Mouse (Mus musculus): ENCODE results near the gene Gm20388. TPM values are rescaled to one million over a fixed set of nuclear protein-coding genes. Genes with fewer than 3 reads are reported as not detected.

Gm20388 gene
- polyA plus RNA-seq, 1 experiment from 2014 or later, result 4.4 TPM

DNA sequence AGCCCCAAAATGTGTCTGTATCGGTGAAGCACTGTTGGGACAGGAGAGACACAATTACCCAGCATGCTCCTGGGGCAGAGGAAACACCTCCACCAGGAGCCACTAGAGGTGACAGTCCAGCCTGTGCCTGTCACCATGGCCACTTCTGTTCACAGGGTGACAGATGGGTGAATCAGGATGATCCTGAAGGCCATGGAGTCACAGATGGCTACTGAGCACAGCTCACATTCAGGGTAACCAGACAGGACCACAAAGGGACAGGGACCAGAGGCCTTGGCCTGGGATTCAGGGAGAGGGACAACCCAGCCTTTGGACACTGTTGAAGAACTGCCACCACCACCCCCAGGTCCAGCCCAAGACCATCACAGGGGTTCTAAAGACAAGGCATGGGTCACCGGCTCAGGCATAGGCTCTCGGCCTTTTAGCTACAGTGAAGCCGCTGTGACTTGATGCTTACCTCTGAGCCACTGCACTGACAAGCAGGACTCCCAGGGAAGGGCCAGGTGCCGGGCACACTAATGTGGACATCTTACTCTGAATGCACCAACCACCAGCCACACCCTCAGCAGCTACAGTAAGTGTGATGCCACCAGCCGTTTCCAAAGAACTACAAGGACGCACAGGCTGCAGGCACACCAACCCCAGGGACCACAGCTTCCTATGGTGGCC is 1649.9 kb downstream of the Gm20388 start:
- 96% methylated on average over 7 of the region's 7 CpGs for WGBS

DNA sequence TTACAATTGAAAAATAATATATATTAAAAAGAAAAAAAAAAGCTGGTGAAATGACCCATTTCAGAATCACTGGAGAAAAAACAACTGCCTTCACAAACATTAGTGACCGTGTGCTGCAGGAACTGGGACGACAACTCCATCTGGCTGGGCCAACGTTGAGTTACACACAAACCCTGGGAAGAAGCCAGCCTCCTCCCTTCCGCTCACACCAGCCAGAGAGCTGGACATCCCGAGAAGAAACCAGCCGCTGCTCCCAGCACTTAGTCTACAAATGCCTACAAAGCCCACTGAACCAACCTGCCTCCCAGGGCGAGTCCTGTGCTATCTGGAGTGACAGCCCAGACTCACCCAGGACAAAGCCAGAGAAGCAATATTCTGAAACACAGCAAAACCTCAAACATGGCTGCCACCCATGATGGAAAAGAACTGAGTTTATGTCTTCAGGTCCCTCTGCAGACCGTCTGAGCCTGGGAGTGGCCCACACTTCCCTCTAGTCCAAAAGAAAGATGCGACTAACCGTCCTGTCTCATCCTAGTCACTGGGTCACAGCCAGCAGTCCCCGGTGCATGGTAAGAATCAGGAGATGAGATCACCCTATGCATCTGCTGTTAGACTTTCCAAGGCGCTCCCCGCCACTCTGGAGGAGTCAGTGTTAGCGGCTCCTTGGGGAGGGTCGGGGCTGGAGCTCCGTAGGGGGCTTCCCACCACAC is 1651.2 kb downstream of the Gm20388 start:
- ATAC-seq, result no peak
- 90% methylated on average over 16 of the region's 16 CpGs for WGBS
- no peaks in the 10 kb centered on the region for H3K9me3 ChIP-seq
- no peak overlapping the region for H3K4me3 ChIP-seq (replicated peaks)
- H3K27me3 ChIP-seq, result no peaks in the 10 kb centered on the region
- no peak overlapping the region for H3K4me2 ChIP-seq (replicated peaks)
- H3K36me3 ChIP-seq, result peaks cover 46% of the 10 kb centered on the region
- H3K9ac ChIP-seq (replicated peaks), result no peak overlapping the region
- H3K4me1 ChIP-seq (replicated peaks), result 0 out of 2 replicates have a peak, but pooled peaks cover 4% of the 10 kb centered on the region
- no peak overlapping the region for H3K27ac ChIP-seq

More for the DNA sequence above, 1649.9 kb downstream of the Gm20388 start:
- Histone ChIP-seq H3K4me2 (replicated peaks) (no peak overlapping the region), H3K27me3 (no peaks in the 10 kb centered on the region), H3K9ac (replicated peaks) (no peak overlapping the region), H3K4me1 (replicated peaks) (0 out of 2 replicates have a peak, but pooled peaks cover 4% of the 10 kb centered on the region), H3K4me3 (replicated peaks) (no peak overlapping the region), H3K9me3 (no peaks in the 10 kb centered on the region), H3K36me3 (peaks cover 53% of the 10 kb centered on the region), H3K27ac (no peak overlapping the region)
- no peak for ATAC-seq

DNA sequence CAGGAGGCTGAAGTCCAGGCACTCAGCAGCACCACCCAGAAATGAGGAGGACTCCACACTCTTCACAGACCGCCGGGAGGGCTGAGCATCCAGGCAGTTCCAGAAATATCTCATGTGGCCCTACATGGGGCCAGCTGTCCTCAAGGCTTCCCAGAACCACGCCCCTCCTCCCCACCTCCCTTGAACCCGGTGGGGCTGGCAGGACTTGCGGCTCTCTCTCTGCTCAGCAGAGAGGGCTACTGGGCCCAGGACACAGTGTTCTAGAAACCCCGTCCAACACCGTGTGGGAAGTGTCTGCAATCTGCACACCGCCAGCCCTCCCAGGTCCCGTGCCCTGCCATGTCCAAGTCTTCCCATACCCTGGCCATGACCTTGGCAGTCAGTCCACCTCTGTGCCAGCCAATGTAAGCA is 1652.3 kb downstream of the Gm20388 start:
- Histone ChIP-seq H3K4me2 (replicated peaks) (no peak overlapping the region), H3K27me3 (no peaks in the 10 kb centered on the region), H3K36me3 (peaks cover 39% of the 10 kb centered on the region), H3K4me1 (replicated peaks) (0 out of 2 replicates have a peak, but pooled peaks cover 4% of the 10 kb centered on the region), H3K9ac (replicated peaks) (0 out of 2 replicates have a peak overlapping the region, but pooled peaks have one; percentile 23), H3K4me3 (replicated peaks) (no peak overlapping the region), H3K27ac (no peak overlapping the region), H3K9me3 (no peaks in the 10 kb centered on the region)
- no peak for ATAC-seq
- WGBS, result 78% methylated on average over 9 of the region's 9 CpGs

DNA sequence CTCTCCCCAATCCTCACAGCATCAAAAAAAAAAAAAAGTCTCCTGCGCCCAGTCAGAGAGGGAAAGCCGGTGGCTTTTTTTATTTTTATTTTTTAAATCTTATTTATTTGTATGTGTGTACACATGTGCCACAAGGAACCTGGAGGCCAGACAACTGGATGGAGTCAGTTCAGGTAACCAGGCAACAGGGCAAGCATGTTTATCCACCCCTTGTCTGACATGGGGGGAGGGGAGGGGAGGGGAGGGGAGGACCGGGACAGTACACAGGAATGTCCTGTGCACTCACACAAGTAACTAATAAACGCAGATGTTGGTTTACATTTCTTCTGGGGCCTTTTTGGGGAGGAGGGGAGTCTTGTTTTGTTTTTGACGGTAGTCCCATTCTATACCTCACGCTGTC is 1653.1 kb downstream of the Gm20388 start:
- WGBS, result 64% methylated on average over 6 of the region's 6 CpGs
- H3K9me3 ChIP-seq, result no peaks in the 10 kb centered on the region
- 0 out of 2 replicates have a peak, but pooled peaks cover 9% of the 10 kb centered on the region for H3K4me1 ChIP-seq (replicated peaks)
- H3K9ac ChIP-seq (replicated peaks), result no peak overlapping the region
- no peak overlapping the region for H3K27ac ChIP-seq
- H3K4me2 ChIP-seq (replicated peaks), result no peak overlapping the region
- no peak for ATAC-seq
- H3K4me3 ChIP-seq (replicated peaks), result no peak overlapping the region
- H3K36me3 ChIP-seq, result peaks cover 32% of the 10 kb centered on the region
- no peaks in the 10 kb centered on the region for H3K27me3 ChIP-seq

DNA sequence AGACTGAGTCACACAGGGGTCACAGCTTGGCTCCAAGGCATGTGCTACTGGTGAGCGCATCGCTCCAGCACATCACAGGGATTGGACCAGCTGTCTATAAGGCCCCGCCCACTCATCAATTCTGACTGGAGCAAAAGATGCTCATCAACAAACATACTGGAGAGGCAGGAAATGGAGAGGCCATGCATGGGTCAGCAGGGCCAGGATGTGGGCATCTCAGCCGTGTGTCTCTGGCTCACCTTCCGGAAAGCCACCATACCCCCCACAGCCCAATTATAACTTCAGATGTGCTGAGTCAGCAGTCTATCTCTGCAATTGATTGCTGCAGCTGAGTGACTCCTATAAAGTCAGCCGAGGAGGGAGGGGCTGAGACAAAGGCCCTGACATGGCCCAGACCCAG is 1657.7 kb downstream of the Gm20388 start:
- no peak for ATAC-seq
- H3K9ac ChIP-seq (replicated peaks), result no peak overlapping the region

DNA sequence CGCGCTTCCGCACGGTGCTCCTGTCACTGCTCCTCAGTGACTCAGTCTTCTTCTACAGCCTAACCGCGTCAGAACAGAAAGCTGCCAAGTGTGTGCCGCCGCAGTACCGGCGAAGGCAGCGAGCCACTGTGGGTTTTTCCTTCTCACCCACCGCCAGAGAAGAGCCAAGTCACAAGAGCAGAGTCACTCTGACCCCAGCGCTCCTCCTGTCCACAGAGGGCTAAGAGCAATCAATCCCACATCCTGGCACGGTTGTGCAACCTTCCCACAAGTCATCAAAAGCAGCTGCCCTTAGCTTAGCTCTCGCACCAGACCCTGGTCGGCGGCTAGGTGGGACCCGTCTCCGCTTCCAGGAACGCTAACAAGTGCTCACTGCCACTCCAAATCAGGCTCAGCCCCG is 1659.7 kb downstream of the Gm20388 start:
- H3K9ac ChIP-seq (replicated peaks), result no peak overlapping the region
- no peak overlapping the region for H3K27ac ChIP-seq
- ATAC-seq, result no peak
- H3K4me2 ChIP-seq (replicated peaks), result no peak overlapping the region
- peaks cover 12% of the 10 kb centered on the region; the same call in 1 of the 2 replicates for H3K36me3 ChIP-seq
- no peaks in the 10 kb centered on the region for H3K9me3 ChIP-seq
- H3K4me1 ChIP-seq (replicated peaks), result peaks cover 19% of the 10 kb centered on the region
- no peaks in the 10 kb centered on the region for H3K27me3 ChIP-seq
- no peak overlapping the region for H3K4me3 ChIP-seq (replicated peaks)
- 89% methylated on average over 21 of the region's 21 CpGs for WGBS

More for the DNA sequence above, 1657.7 kb downstream of the Gm20388 start:
- peaks cover 19% of the 10 kb centered on the region; the same call in 1 of the 2 replicates for H3K36me3 ChIP-seq
- 83% methylated on average over 6 of the region's 6 CpGs for WGBS
- H3K4me2 ChIP-seq (replicated peaks), result no peak overlapping the region
- H3K9me3 ChIP-seq, result no peaks in the 10 kb centered on the region
- peaks cover 13% of the 10 kb centered on the region; the same call in 1 of the 2 replicates for H3K4me1 ChIP-seq (replicated peaks)
- no peaks in the 10 kb centered on the region for H3K27me3 ChIP-seq
- no peak overlapping the region for H3K4me3 ChIP-seq (replicated peaks)
- H3K27ac ChIP-seq, result no peak overlapping the region

DNA sequence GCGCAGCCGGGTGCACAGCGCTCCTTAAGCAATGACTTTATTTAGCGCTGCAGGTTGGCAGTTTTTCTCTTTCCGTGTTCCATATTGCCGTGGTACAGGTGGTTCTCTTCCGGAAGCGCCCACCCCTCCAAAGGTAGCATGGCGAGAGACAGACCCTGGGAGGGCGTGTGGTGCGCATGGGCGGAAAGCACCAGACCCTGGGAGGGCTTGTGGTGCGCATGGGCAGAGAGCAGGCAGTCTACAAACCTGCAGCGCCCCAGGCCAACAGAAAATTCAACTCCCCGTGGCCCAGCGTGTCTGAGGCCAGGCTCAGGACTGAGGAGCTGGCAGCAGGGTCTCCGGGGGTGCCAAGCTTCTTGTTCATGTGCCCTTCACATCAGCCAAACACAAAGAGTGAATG is 1660.2 kb downstream of the Gm20388 start:
- Histone ChIP-seq H3K9ac (replicated peaks) (no peak overlapping the region), H3K36me3 (0 out of 2 replicates have a peak, but pooled peaks cover 8% of the 10 kb centered on the region), H3K4me2 (replicated peaks) (no peak overlapping the region), H3K27ac (no peak overlapping the region), H3K4me1 (replicated peaks) (peaks cover 22% of the 10 kb centered on the region), H3K4me3 (replicated peaks) (no peak overlapping the region), H3K27me3 (no peaks in the 10 kb centered on the region), H3K9me3 (no peaks in the 10 kb centered on the region)
- no peak for ATAC-seq
- 84% methylated on average over 17 of the region's 17 CpGs for WGBS

DNA sequence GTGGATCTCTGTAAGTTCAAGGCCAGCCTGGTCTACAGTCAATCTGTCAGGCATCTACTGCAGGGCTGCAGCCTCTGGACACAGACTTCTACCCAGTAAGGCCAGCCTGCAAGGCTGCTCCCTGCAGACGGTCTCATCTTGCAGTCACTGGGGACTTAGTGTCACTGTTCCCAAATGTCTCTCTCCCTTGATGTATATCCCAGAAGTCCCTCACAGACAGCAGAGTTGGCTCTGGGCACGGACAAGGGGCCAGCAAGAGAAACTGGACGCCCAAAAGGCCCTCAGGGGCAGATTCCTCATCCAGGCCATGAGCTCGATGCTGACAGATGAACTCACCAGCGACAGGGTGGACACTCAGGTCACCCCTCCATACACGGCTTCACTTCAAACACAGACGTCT is 1661.5 kb downstream of the Gm20388 start:
- no peak overlapping the region for H3K9ac ChIP-seq (replicated peaks)
- no peak for ATAC-seq
- H3K9me3 ChIP-seq, result no peaks in the 10 kb centered on the region
- H3K27ac ChIP-seq, result no peak overlapping the region
- H3K4me2 ChIP-seq (replicated peaks), result no peak overlapping the region
- 84% methylated on average over 7 of the region's 7 CpGs for WGBS
- H3K27me3 ChIP-seq, result no peaks in the 10 kb centered on the region
- peaks cover 36% of the 10 kb centered on the region for H3K4me1 ChIP-seq (replicated peaks)
- no peak overlapping the region for H3K4me3 ChIP-seq (replicated peaks)
- H3K36me3 ChIP-seq, result 0 out of 2 replicates have a peak, but pooled peaks cover 8% of the 10 kb centered on the region

DNA sequence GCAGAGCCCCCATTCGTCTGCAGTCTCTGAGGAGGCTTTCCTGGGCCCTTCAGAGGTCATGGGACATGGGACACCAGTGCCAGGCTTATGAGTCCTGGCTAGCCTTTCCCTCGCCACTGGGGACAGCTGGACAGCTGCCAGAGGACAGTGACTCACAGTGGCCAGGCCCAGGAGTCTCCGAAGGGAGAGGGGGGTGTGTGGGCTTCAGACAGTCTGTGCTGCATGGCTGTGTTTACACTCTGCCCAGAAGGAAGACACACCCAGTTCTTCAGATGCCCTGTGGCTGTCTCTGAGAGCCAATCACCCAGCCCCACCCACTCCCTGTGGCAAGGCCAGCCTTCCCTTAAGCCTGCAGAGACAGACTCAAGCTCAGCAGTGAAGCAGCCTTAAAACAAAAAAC is 1662.6 kb downstream of the Gm20388 start:
- Histone ChIP-seq H3K27me3 (no peaks in the 10 kb centered on the region), H3K36me3 (0 out of 2 replicates have a peak, but pooled peaks cover 8% of the 10 kb centered on the region), H3K9me3 (no peaks in the 10 kb centered on the region), H3K27ac (no peak overlapping the region), H3K4me1 (replicated peaks) (peaks cover 45% of the 10 kb centered on the region), H3K9ac (replicated peaks) (no peak overlapping the region), H3K4me2 (replicated peaks) (no peak overlapping the region), H3K4me3 (replicated peaks) (no peak overlapping the region)
- WGBS, result 71% methylated on average over 3 of the region's 3 CpGs
- peak; percentile 43; the same call in 1 of the 2 replicates for ATAC-seq

DNA sequence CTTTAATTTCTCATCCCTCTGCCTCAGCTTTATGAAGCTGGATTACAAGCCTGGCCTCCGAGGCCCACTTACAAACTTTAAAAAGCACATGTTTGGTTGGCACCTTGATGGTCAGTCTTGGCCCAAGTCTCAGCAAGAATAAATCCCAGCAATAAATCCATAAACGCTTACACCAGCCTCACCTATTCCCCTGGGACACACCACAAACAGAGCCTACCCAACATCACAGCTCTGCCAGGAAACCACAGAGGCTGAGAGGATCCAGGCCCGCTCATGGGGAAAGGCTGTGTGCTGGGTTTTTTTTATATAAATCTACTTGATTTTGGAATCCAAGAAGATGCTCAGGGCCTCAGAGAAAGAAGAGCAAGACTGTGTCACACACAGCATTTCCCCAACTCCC is 1665.0 kb downstream of the Gm20388 start:
- H3K36me3 ChIP-seq, result 0 out of 2 replicates have a peak, but pooled peaks cover 4% of the 10 kb centered on the region

DNA sequence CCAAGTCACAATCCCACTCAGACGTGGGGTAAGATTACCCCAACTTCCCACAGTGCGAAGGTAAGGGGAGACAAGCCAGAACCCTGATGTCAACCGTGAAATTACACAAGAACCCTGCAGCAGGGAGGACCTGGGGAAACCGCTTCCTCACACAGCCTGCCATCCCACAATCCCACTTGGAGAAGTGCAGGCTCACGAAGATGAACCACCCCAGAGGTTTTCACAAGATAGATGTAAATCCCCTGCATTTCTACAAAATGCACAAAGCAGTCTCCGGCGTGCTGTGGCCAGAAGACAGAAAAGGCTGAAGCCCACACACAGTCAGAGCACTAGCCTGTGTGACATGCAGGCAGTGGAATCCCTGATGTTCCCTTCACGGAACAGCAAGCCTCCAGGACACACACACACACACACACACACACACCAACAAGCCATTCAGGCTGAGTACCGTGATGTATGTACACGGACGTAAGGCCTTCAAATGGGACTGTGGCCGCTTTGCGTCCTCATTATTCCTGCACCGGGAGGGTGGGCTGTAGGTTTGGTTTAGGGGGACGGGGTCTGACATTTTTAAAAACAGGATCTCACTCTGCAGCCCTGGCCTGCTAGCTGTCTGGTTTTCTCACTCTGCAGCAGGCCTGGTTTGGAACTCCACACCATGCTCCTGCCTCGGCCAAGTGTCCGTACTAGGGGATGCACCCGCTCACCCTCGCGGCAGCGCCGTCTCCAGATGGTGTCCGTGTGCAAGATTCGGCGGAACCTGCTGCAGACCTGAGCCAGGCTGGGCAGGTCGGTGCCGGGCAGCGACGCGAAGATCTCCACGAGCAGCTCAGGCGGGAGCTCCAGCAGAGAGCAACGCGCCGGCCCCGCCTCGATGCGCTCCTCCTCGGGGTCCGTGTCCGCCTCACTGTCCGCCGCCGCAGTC is 1667.4 kb downstream of the Gm20388 start:
- Histone ChIP-seq H3K4me3 (replicated peaks) (peak overlapping the region; percentile 66), H3K4me2 (replicated peaks) (peak overlapping the region; percentile 87), H3K27me3 (no peaks in the 10 kb centered on the region), H3K9me3 (no peaks in the 10 kb centered on the region), H3K36me3 (no peaks in the 10 kb centered on the region), H3K27ac (peak overlapping the region; percentile 75), H3K4me1 (replicated peaks) (peaks cover 40% of the 10 kb centered on the region), H3K9ac (replicated peaks) (peak overlapping the region; percentile 86)
- ATAC-seq, result peak; percentile 79
- under 1% methylated on average over 44 of the region's 44 CpGs for WGBS

More for the DNA sequence above, 1665.0 kb downstream of the Gm20388 start:
- H3K4me1 ChIP-seq (replicated peaks), result peaks cover 40% of the 10 kb centered on the region
- 83% methylated on average over 3 of the region's 3 CpGs for WGBS
- H3K4me2 ChIP-seq (replicated peaks), result no peak overlapping the region
- H3K27me3 ChIP-seq, result no peaks in the 10 kb centered on the region
- ATAC-seq, result no peak
- H3K9ac ChIP-seq (replicated peaks), result no peak overlapping the region
- H3K4me3 ChIP-seq (replicated peaks), result no peak overlapping the region
- no peaks in the 10 kb centered on the region for H3K9me3 ChIP-seq
- H3K27ac ChIP-seq, result no peak overlapping the region

Measured in midbrain, embryonic 13.5 days (tissue).